Mouse (Mus musculus) retina, adult 2 months (tissue): ENCODE data around the gene Dusp12.

Source experiments
- DNase-seq: peaks from one replicate; pipeline ENCODE4 v3.0.0-alpha.2; 2012; ENCODE audit warnings: low read depth, low spot score

The Dusp12 gene

GRCm38 (mm10) chr1:170884978-170885561 is at the start of gene Dusp12, which contains the start of gene Gm26620:
TSS of gene Dusp12 (minus strand) at chr1:170885540.
TSS of gene Gm26620 (plus strand) at chr1:170885065.
- peak; percentile 83 for DNase-seq

GRCm38 (mm10) chr1:170934383-170934782 is 49.0 kb upstream of the Dusp12 start:
- no peak for DNase-seq

GRCm38 (mm10) chr1:170933940-170934339 is 48.6 kb upstream of the Dusp12 start:
- no peak for DNase-seq

GRCm38 (mm10) chr1:170933386-170933920 is 48.1 kb upstream of the Dusp12 start:
- DNase-seq: no peak

GRCm38 (mm10) chr1:170932043-170932442 is 46.7 kb upstream of the Dusp12 start:
- DNase-seq: no peak

GRCm38 (mm10) chr1:170929245-170929644 is 43.9 kb upstream of the Dusp12 start:
- DNase-seq: no peak

GRCm38 (mm10) chr1:170928467-170928866 is 43.1 kb upstream of the Dusp12 start:
- DNase-seq: no peak

GRCm38 (mm10) chr1:170927378-170927777 is 42.0 kb upstream of the Dusp12 start, which contains the start of gene Fcrla:
TSS of gene Fcrla (minus strand) at chr1:170927583.
- no peak for DNase-seq

- DNase-seq: no peak
Observed at GRCm38 (mm10) chr1:170926941-170927340, 41.6 kb upstream of the Dusp12 start.

- DNase-seq: no peak
Observed at GRCm38 (mm10) chr1:170924485-170924884, 39.1 kb upstream of the Dusp12 start.

- DNase-seq: no peak
Observed at GRCm38 (mm10) chr1:170919308-170919707, 34.0 kb upstream of the Dusp12 start.

GRCm38 (mm10) chr1:170915657-170916056 is 30.3 kb upstream of the Dusp12 start:
- DNase-seq: no peak

- DNase-seq: no peak
Observed at GRCm38 (mm10) chr1:170912891-170913615, 27.7 kb upstream of the Dusp12 start, which contains the start of gene Fcrlb. TSS of gene Fcrlb (minus strand) at chr1:170912941.

GRCm38 (mm10) chr1:170911907-170912660 is 26.7 kb upstream of the Dusp12 start:
- no peak for DNase-seq

- no peak for DNase-seq
Observed at GRCm38 (mm10) chr1:170908341-170908740, 23.0 kb upstream of the Dusp12 start.

- no peak for DNase-seq
Observed at GRCm38 (mm10) chr1:170907456-170908191, 22.3 kb upstream of the Dusp12 start.

- no peak for DNase-seq
Observed at GRCm38 (mm10) chr1:170907111-170907455, 21.7 kb upstream of the Dusp12 start.

- DNase-seq: no peak
Observed at GRCm38 (mm10) chr1:170903485-170903884, 18.1 kb upstream of the Dusp12 start.

- DNase-seq: peak; percentile 41
Observed at GRCm38 (mm10) chr1:170901536-170902238, 16.3 kb upstream of the Dusp12 start.

- peak; percentile 26 for DNase-seq
Observed at GRCm38 (mm10) chr1:170900799-170901467, 15.6 kb upstream of the Dusp12 start.
